Mouse (Mus musculus) thymus, adult 2 months (tissue): Measurements from ENCODE around the gene Arid3c. TPM values are rescaled to one million over a fixed set of nuclear protein-coding genes. Genes with fewer than 3 reads are reported as not detected.
"Not testable (repeated sequence)": the region's sequence is repeated elsewhere in the genome, so short reads cannot be mapped to it uniquely, and the experiment has no call there.

Source experiments
- DNase-seq: peaks from one replicate; pipeline ENCODE4 v3.0.0; 2021
- H3K27ac ChIP-seq: fragments of 200-500 bp; 2 replicates; pipeline ENCODE4 v1.5.1; 2012; ENCODE audit warnings: low read length, control low read depth; ENCODE audit not compliant: control insufficient read depth, insufficient read depth
- H3K27me3 ChIP-seq: fragments of 200-500 bp; 2 replicates; pipeline ENCODE4 v1.6.1; 2012; ENCODE audit warnings: mild to moderate bottlenecking, low read length, moderate library complexity, mixed read lengths; ENCODE audit not compliant: control insufficient read depth, insufficient read depth
- H3K36me3 ChIP-seq: fragments of 200-500 bp; 2 replicates; pipeline ENCODE4 v1.6.1; 2012; ENCODE audit warnings: mild to moderate bottlenecking, low read length, moderate library complexity; ENCODE audit not compliant: control insufficient read depth, insufficient read depth
- H3K4me1 ChIP-seq: fragments of 200-500 bp; replicated peaks from 2 replicates; pipeline ENCODE4 v1.6.1; 2012; ENCODE audit warnings: low read length; ENCODE audit not compliant: control insufficient read depth, insufficient read depth
- H3K4me3 ChIP-seq: fragments of 200-500 bp; 2 replicates; pipeline ENCODE4 v1.5.1; 2012; ENCODE audit warnings: mild to moderate bottlenecking, low read length, control low read depth, moderate library complexity; ENCODE audit not compliant: control insufficient read depth, insufficient read depth
- CTCF ChIP-seq: fragments of 200-500 bp; IDR thresholded peaks from 2 replicates; pipeline ENCODE4 v1.5.1; 2012; ENCODE audit warnings: mild to moderate bottlenecking, control low read depth, low read length, moderate library complexity, borderline replicate concordance; ENCODE audit not compliant: control insufficient read depth, poor library complexity, insufficient read depth; ENCODE audit errors: extremely low read depth
- POLR2A ChIP-seq: fragments of 200-500 bp; IDR thresholded peaks from 2 replicates; pipeline ENCODE4 v1.6.1; 2012; ENCODE audit warnings: mild to moderate bottlenecking, low read length, control low read depth, moderate library complexity; ENCODE audit not compliant: control insufficient read depth, poor library complexity, insufficient read depth; ENCODE audit errors: extremely low read depth
- WGBS: fragments of 180-500 bp; shearing (Covaris S2); methylation state at CpG from one replicate; pipeline ENCODE4 v1.1.7; 2018; 5-methylcytosine and 5-hydroxymethylcytosine counted together
- polyA plus RNA-seq: library from polyadenylated mRNA; depleted of rRNA; stranded (reverse); fragments of >200 nt; gene quantifications from 2 replicates; pipeline ENCODE4 v1.2.3, GENCODE M21; 2012

Gene Arid3c
- polyA plus RNA-seq, 1 experiment = 0.15 TPM

DNA sequence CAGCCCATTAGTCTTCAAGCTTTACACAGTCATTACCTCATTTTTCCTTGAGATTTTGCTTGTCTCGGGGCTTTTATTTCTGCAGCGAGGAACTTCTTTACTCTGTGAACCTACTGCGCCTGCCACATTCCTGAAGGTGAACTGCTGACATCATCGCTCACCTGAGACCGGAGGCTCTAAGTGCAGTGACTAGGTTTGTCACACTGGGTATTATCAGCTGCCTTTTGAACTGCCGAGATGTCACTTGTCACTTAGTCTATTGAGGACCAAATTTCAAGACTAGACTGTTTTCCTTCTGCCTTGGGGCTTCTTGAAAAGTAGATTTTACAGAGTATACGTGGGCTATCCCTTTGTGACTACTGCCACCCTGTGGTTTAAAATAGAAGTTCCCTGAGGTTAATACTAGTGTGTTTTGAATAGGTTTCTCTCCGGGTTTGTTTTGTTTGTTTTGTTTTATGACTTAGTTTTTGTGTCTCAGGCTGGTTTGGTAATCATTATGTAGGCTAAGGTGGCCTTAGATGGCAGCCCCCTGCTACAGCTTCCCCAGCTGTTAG is 22.7 kb downstream of the Arid3c start:
- H3K27ac ChIP-seq = no peak overlapping the region
- WGBS = 44% methylated on average over 8 of the region's 8 CpGs
- TF ChIP-seq CTCF = no peak
- TF ChIP-seq POLR2A = no peak

DNA sequence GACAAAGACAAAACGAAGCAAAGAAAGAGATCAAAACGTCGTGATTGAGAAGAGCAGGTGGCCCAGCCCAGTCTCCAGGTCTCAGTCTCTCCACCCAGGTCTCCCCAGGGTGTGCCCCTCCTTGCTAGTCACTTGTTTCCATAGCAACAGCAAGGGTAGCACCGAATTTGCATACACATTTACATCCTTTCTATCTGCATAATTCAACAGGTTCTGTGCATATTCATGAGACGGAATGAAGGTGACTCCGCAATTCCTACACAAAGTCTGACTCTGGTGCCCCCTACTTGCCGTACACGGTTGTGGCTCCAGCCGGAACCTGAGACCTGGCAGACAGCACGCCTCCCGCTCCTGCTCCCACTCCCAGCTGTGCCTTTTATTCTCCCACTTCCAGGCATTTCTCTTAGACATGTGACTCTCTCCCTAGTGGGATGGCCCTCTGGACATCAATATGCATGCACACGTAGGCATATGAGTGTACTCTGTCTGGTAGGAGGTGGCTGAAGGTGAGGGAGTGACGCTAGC is 23.9 kb downstream of the Arid3c start:
- H3K4me3 ChIP-seq = no peak overlapping the region
- TF ChIP-seq CTCF (peak; percentile 62; the same call in 1 of the 2 replicates), POLR2A (no peak)
- no peak overlapping the region for H3K27ac ChIP-seq
- peak; percentile 76 for DNase-seq
- no peaks in the 10 kb centered on the region for H3K36me3 ChIP-seq
- H3K27me3 ChIP-seq = 0 out of 2 replicates have a peak, but pooled peaks cover 3% of the 10 kb centered on the region
- peaks cover 11% of the 10 kb centered on the region for H3K4me1 ChIP-seq
- WGBS = 8% methylated on average over 13 of the region's 13 CpGs

More for the DNA sequence above, 22.7 kb downstream of the Arid3c start:
- H3K27me3 ChIP-seq = 0 out of 2 replicates have a peak, but pooled peaks cover 3% of the 10 kb centered on the region
- peaks cover 21% of the 10 kb centered on the region for H3K4me1 ChIP-seq
- H3K4me3 ChIP-seq = no peak overlapping the region
- DNase-seq = no peak
- H3K36me3 ChIP-seq = no peaks in the 10 kb centered on the region

DNA sequence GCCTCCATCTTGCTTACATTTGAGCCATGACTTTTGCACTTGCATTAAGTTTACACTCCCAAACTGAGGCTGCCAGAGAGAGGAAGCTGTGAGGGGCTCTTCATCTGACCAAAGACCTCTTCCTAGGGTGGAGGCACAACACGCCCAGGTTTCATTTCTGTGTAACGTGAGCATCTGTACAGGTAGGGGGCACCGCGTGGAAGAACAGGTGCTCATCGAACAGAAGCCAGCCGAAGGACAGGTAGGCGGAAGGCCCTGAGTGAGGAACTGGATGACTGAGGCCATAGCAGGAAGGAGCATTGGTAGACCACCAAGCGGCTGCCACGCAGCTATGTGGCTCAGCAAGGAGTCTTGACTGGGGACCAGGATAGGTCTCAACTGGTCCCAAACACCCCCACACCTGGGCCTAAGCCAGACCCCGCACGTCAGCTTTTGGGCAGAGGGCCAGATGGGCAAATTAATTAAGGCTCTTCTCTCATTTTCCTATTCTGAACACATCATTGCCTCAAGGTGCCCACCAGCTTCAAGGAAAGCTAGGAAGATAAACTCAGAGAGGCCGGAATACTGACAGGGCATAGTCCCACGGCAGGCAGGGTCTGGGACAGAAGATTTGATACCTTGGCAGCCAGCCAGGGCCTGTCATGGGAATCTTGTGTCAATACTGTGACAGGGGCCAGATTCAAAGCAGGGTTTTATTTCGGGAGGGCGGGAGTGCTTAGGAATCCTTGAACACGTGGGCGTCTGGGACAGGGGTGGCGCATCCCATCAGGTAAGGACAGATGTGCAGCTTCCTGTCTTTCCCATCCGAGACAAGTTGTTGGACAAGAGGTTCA is 24.8 kb downstream of the Arid3c start:
- H3K27ac ChIP-seq = no peak overlapping the region
- TF ChIP-seq POLR2A = no peak
- no peak for TF ChIP-seq CTCF
- whole genome bisulfite sequencing = 79% methylated on average over 19 of the region's 19 CpGs
- H3K27me3 ChIP-seq = 0 out of 2 replicates have a peak, but pooled peaks cover 3% of the 10 kb centered on the region
- DNase-seq = no peak
- peaks cover 6% of the 10 kb centered on the region; the same call in 1 of the 2 replicates for H3K4me1 ChIP-seq
- no peaks in the 10 kb centered on the region for H3K36me3 ChIP-seq
- no peak overlapping the region for H3K4me3 ChIP-seq

DNA sequence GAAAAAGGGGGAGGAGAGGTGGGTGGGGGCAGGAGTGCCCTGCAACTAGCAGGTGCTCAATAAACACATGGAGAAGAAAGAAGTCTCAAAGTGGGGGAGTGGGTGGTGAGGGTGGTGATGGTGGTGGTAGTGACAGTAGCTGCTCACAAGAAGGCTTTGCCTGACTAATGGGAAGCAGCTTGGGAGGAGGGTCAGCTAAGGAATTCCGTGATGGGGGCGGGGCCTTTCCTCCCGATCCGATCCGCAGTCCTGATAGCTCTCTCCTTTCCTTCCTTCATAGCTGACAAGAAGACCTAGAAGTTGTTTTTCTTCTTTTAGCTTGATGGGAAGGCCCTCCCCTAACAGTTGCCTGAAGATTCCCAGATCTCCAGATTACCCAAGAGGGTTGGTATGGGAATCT is 26.3 kb downstream of the Arid3c start:
- DNase-seq = no peak
- Histone ChIP-seq H3K4me3 (no peak overlapping the region), H3K4me1 (peaks cover 6% of the 10 kb centered on the region; the same call in 1 of the 2 replicates), H3K27me3 (0 out of 2 replicates have a peak, but pooled peaks cover 3% of the 10 kb centered on the region), H3K27ac (no peak overlapping the region), H3K36me3 (no peaks in the 10 kb centered on the region)
- TF ChIP-seq POLR2A (no peak), CTCF (no peak)
- WGBS = 60% methylated on average over 5 of the region's 5 CpGs

DNA sequence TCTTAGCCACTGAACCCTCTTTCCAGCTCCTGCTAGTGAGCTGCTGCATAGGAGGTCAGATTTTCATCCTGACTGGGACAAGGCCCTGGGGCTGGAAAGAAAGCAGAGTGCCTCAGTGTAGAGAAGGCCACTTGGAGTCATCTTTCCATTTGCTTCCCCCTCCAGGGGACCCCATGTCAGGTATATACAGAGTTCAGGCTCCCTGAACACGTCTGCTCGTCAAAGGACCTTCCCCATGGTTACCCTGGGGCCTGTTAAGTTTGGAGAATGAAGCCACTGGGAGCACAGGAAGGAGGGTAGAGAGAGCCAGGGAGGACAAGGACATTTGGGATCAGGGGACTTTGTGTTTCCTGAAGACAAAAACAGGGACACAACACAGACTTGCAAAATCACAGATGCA is 28.7 kb downstream of the Arid3c start:
- not testable (repeated sequence) for H3K4me3 ChIP-seq, H3K36me3 ChIP-seq, H3K4me1 ChIP-seq, H3K27me3 ChIP-seq, DNase-seq, H3K27ac ChIP-seq
- 90% methylated on average over 2 of the region's 2 CpGs for WGBS

DNA sequence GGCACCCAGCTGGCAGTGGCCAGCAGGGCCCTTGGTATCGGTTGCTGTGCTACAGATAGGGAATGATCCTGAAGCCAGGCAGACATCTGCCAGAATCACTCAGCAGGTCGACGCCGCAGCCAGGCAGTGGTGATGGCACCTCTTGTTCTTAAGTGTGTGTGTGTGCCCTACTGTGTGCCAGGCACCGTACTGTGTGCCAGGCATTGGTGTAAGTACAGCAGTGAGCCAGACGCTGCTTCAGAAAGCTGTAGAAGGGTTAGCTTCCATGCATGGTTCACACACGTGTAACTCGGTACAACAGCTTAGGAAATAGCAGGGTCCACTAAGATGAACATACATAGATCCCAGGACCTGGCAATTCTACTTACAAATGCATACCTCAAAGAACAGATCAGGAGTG is 30.7 kb downstream of the Arid3c start:
- 83% methylated on average over 6 of the region's 8 CpGs for WGBS
- not testable (repeated sequence) for DNase-seq, H3K4me3 ChIP-seq, H3K4me1 ChIP-seq, H3K36me3 ChIP-seq, H3K27me3 ChIP-seq, H3K27ac ChIP-seq

DNA sequence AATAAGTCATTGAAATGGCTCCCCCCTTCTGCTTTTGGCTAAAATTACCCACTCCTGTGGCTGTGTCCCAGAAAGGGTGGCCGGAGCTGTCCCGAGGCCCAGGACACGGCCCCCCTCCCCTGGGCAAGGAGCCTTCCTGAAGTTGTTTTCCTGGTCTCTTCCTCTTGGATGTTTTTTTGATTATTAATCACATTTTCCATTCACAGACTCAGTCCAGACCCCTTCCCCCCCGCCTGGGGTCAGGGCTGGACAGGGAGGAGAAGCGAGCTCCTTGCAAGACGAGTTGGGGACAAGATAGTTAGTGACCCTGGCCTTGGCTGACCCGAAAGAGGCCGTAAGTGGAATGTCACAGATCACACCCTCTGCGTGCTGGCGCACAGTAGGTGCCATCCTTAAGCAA is 31.2 kb downstream of the Arid3c start, which contains the start of gene Il11ra1:
Gene Il11ra1, plus strand, starts transcription at position 207 of the 400 bp plus-strand sequence.
- DNase-seq, H3K27ac ChIP-seq, H3K27me3 ChIP-seq, H3K4me3 ChIP-seq, H3K36me3 ChIP-seq, H3K4me1 ChIP-seq: not testable (repeated sequence)
- WGBS = 93% methylated on average over 10 of the region's 10 CpGs

DNA sequence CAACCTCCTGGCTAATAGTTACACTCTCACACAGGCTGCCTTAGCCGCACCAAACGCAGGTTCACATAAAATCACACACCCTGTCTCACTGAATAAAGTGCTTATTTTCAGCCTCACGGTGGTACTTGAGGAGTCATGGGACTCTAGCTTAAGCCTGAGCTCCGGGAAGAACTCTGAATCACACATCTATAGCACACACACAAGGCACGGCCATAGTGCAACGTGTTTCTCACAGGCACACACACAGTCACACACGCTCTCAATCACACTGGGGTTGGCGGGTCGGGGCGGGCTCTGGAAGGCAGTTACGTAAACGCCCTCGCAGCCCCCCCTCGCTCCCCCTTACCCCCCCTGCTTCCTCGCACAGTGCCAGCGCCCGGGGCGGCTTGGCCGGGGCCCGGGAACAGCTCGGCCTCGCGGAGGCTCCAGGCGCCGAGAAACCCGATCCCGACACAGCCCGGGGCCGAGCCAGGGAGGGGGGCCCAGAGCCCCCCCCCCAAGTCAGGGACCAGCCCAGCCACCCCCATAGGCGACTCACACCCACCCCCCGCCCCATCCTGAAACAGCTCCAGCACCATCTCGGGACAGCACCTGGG is 32.4 kb downstream of the Arid3c start:
- H3K27ac ChIP-seq, H3K4me1 ChIP-seq, DNase-seq, H3K4me3 ChIP-seq, H3K27me3 ChIP-seq, H3K36me3 ChIP-seq: not testable (repeated sequence)
- 20% methylated on average over 28 of the region's 32 CpGs for WGBS
